Mouse (Mus musculus) adrenal gland (tissue): ENCODE measurements around the gene Zc3h18.

Experiments
- intact Hi-C: fragments of 180-260 bp; cut with DNase I; formaldehyde crosslinking; loops from one replicate; pipeline ENCODE4 v1.15.1; 2025

Zc3h18 gene

DNA sequence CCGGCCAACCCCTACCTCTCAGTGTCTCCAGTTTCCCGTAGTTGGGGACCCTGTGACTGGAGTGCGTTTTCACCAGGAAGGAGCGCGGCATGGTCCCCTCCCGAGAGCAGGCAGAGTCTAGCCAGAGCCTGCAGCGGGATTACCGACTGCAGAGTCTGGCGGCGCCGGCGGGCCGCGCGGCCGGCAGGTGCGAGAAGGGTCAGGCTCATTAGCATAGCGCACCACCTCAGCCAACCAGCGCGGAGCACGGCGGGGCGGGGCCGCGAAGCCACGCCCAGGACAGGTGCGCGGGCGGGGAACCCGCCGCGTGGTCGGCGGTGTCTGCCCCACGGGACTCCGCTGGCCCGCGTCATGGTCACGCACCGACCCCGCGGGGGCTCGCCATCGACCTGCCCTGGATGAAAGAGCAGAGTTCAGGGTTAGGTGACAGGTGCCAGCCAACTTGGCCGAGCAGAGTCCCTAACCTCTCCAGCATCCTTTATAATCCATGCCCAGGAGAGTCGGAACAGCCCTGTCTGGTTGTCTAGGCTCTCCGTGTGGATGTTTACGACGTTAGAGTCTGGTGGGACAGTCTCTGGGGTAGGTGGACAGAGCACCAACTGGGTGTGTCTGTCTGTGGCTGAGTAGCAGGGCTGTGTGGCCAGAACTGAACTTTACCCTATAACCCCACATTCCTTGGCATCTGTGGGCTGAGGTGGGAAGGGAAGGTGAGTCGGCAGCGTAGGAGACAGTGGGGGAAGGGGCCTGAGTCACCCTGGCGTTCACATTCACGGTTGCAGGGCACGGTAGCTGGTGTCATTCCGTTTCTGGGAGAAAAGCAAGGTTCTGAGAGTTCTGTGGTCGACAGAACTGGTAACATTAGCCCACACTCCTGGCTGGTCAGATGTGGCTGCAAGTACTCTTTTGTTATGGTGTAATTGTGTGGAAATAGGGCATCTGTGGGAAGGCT is 84.4 kb downstream of the Zc3h18 start, which contains the start of gene Snai3:
Gene Snai3, minus strand, starts transcription at position 210 of the 949 bp plus-strand sequence.
- intact Hi-C loops, result no loop called here

DNA sequence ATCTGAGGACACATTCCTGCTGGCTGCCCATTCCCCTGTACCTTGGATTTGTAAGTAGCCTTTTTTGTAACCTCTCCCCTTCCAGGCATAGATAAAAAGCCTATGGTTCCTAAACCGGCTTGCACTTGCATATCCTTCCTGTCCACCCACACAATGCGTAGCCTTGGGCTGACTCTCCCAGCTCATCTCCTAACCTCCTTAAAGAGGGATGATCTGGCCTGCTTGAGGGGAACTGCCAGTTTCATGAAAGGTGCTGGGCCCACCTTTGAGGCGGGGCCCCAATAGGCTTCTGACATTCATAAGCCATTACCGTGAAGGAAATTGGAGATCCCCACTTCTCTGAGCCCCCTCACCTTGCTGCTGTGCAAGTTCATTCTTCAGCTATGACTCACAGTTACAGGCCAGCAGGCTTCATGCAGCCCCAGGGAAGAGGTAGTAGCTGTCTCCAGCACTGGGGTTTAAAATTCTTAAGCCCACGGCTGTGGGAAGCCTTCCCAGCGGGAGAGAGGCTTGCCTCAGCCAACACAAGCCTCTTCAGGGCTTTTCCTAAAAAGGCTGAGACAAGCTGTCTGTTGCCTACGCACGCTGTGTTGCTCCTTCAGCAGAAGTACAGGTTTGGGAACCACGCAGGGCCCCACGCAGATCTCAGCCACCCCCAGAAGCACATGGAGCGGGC is 85.2 kb downstream of the Zc3h18 start:
- intact Hi-C loops, result no loop called here

DNA sequence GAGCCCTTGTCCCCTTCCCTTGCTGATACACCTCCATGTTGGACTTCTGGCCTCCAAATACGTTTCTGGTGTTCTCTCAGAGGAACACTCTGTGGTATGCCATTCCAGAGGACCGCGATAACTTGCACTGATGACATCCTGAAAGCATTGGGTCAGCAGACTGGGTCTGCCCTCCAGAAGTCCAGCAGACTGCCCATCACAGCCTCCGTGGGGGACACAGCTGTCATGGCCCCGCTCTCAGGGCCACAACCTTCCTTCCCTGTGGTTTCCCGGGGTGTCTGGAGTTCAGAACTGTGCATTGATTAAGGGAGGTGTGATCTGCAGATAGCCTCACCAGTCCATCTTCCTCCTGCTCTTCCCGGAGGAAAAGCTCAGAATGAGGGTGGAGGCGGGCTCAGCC is 86.1 kb downstream of the Zc3h18 start:
- intact Hi-C loops, result no loop called here

DNA sequence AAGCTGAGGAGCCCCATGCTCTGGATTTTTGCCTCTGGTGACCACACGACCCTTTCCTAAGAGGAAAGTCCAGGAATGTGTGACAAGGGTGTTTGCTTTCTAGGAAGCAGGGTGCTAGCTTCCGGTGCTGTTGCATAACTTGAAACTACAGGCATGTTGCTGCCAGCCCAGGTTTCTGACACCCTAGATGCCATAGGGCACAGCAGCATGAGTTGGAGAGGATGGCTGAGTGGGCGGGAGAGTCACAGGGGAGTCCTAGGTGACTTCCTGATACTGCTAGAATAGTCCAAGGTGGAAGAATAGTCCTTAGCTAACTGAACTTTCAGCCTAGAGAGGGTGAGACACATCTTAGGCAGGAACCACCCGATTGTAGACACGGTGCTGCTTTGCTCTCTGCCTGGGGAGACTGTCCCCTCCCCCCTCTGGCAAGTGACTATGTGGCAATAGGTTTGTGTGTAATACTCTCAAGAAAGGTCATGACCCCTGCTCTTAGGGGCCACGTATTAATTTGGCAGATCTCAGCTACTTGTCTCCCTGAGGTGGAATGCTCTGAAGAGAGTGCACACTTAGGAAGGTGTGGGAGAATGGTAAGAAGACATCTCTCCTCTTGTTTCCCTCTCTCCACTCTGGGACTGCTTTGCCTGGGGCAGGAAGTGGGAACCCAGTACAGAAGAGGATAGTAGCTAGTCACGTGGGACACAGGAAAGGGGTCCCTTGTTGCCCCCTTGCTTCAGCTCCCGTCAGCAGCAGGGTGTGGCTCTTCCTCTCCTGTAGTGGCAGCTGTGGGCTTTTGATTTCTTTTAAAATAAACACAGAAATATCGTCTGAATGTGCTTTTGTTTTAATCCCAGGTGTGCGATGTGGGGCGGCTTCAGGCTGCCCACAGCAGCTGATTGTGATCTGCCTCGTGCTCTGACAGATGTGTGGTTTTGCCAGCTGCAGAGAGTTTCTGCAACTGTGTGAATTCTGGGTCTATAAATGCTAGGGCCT is 87.5 kb downstream of the Zc3h18 start:
- intact Hi-C loops, result no loop called here

DNA sequence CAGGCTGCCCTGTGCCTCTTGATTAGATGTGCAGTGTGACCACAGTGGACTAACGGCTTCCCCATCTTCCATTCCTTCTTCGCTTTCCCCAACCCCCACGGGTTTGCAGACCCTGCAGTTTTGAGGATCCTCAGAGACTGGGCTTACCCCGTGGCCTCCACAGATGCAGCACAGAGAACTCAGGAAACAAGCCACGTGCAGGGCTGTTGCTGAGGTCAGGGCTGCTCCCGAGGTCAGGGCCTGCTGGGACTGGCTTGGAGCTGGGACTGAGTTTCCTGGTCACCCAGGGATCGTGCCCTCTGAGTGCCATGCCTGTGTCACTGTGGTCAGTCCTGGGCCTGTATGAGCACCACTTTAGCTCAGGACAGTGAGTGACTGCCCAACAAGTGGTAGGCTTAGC is 88.6 kb downstream of the Zc3h18 start:
- intact Hi-C loops, result no loop called here
